Mouse (Mus musculus) liver, adult 2 months (tissue): ENCODE results near the gene Rfx1.

Source experiments
- CTCF ChIP-seq: fragments of 200-500 bp; IDR thresholded peaks from 2 replicates; pipeline ENCODE4 v1.5.1; 2011; ENCODE audit warnings: low read depth, low read length, control low read depth
- POLR2A ChIP-seq: fragments of 200-500 bp; IDR thresholded peaks from 2 replicates; pipeline ENCODE4 v1.6.1; 2011; ENCODE audit warnings: low read length, control low read depth; ENCODE audit not compliant: insufficient read depth; ENCODE audit errors: extremely low read depth

DNA sequence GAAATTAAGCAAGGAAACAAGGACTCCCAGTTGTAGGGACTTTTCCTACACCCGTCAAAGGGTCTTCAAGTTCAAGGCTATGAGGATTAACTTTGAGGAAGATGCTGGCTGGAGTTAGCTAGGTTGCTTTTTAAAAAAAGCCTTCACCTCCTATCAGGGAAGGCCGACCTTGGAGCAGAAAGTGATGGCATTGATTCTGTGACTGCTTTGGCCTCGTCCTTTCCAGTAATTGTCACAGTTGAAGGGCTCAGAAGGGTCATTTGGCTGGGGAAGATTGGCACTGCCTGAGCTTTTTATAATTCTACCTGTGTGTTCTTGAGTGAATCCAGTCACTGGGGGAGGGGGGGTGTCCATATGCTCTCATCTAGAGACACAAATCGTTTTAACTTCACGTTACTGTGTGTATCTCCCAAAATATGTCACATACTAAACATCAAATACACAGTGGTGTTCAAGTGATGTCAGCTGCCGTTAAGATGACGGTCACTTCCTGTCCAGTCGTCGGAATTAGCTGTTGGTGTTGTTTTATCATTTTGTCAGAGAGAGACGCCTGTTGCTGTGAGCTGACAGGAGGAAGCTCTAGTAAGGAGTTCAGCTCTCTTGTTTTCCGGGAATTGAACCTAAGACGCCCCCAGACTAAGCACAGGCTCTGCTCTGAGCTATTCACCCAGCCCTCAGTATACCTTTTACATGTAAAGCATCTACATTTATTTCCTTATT is 1.8 kb downstream of the Rfx1 start:
- no peak for TF ChIP-seq CTCF
- no peak for TF ChIP-seq POLR2A
